In genomic region chr14:48524135-48524534, GRCm38 (mm10) we compare ENCODE assay signal across 8 mouse cellular contexts.
DNase-seq lines count a peak whose midpoint lies in the region; TF ChIP-seq lines count a peak whose summit lies in the region.

No protein-coding gene starts in this region.

- no peak for DNase-seq in gastrocnemius, adult 2 months
- no peak for DNase-seq in gastrocnemius, postnatal 25 days
- peak; percentile 38 to 42 for DNase-seq in right cerebral cortex, postnatal 10 days (ENCODE audit: low spot score in 2 of 2)
- DNase-seq in right cerebral cortex, adult 18-20 months, result no peak
- peak; percentile 67 to 75 for DNase-seq in cerebellum, postnatal 25 days
- DNase-seq in kidney, postnatal 10 days, result peak; percentile 42
- peak; percentile 25 for DNase-seq in retina, adult 2 months (ENCODE audit: low read depth, low spot score)
- no peak for DNase-seq in natural killer cell, adult 2 months (ENCODE audit: low spot score in 2 of 2)

- no peak overlapping the region for H3K4me3 ChIP-seq in gastrocnemius, adult 2 months

- no peak overlapping the region for H3K27ac ChIP-seq in gastrocnemius, adult 2 months

- peak; percentile 71 for TF ChIP-seq CTCF in gastrocnemius, adult 2 months (IDR thresholded peaks at IDR 0.05)

- intact Hi-C loops in gastrocnemius, adult 2 months (cut with DNase I), result loop anchor here (10.0 kb wide), 1 partner anchor 461 kb away; no protein-coding TSS in a partner anchor

Comparison
In these comparisons a context has a peak if more than half of its experiments do, and no peak if none do; other contexts are left out.
1. DNase-seq: peak in right cerebral cortex, postnatal 10 days (2 of 2), cerebellum, postnatal 25 days (2 of 2), kidney, postnatal 10 days (single experiment) and retina, adult 2 months (single experiment); none in gastrocnemius, adult 2 months (single experiment), gastrocnemius, postnatal 25 days (single experiment), right cerebral cortex, adult 18-20 months (single experiment) and natural killer cell, adult 2 months (0 of 2).